Mouse (Mus musculus) MEL (cell line): ENCODE measurements around the gene Smg5. TPM values are rescaled to one million over a fixed set of nuclear protein-coding genes. Genes with fewer than 3 reads are reported as not detected.
"Not testable (repeated sequence)": the region's sequence is repeated elsewhere in the genome, so short reads cannot be mapped to it uniquely, and the experiment has no call there.

ENCODE experiments used
- DNase-seq: peaks from one replicate; pipeline ENCODE4 v3.0.0; 2011; ENCODE audit warnings: low read depth, low spot score
- H3K27ac ChIP-seq: 2 replicates; pipeline ENCODE4 v1.5.1; 2012; ENCODE audit warnings: low read depth, mild to moderate bottlenecking, control low read depth, low read length, moderate library complexity; ENCODE audit not compliant: control insufficient read depth
- H3K27me3 ChIP-seq, 2 experiments: fragments of 150-350 bp in 1 of 2; sonication (generic) in 1 of 2; 2 replicates each; pipeline ENCODE4 v1.6.1; 2012; ENCODE audit warnings: low read length in 2 of 2, mild to moderate bottlenecking in 2 of 2, improper control_type of control experiment in 1 of 2, moderate library complexity in 1 of 2; ENCODE audit not compliant: insufficient read depth in 2 of 2, control insufficient read depth in 1 of 2
- H3K36me3 ChIP-seq, 2 experiments: 2 replicates each; pipeline ENCODE4 v1.6.1; 2012 to 2014; ENCODE audit warnings: low read length in 2 of 2, improper control_type of control experiment in 1 of 2, inconsistent platforms in 1 of 2, mild to moderate bottlenecking in 1 of 2; ENCODE audit not compliant: insufficient read depth in 2 of 2, control insufficient read depth in 1 of 2
- H3K4me1 ChIP-seq, 2 experiments: fragments of 150-350 bp in 1 of 2; sonication (generic) in 1 of 2; 2 replicates each; pipeline ENCODE4 v1.6.1; 2012; ENCODE audit warnings: low read length in 2 of 2, improper control_type of control experiment in 1 of 2, mild to moderate bottlenecking in 1 of 2; ENCODE audit not compliant: insufficient read depth in 2 of 2, control insufficient read depth in 1 of 2
- H3K4me3 ChIP-seq, 2 experiments: fragments of 150-350 bp in 1 of 2; sonication (generic) in 1 of 2; 2 replicates each; pipeline ENCODE4 v1.5.1; 2012; ENCODE audit warnings: low read depth in 2 of 2, low read length in 2 of 2, mild to moderate bottlenecking in 2 of 2, moderate library complexity in 2 of 2, control low read depth in 1 of 2, improper control_type of control experiment in 1 of 2; ENCODE audit not compliant: control insufficient read depth in 1 of 2, insufficient read depth in 1 of 2
- H3K79me2 ChIP-seq: 2 replicates; pipeline ENCODE4 v1.6.1; 2012; ENCODE audit warnings: mild to moderate bottlenecking, low read length, moderate library complexity; ENCODE audit not compliant: control insufficient read depth, poor library complexity, insufficient read depth
- H3K9ac ChIP-seq: 2 replicates; pipeline ENCODE4 v1.6.1; 2012; ENCODE audit warnings: low read depth, mild to moderate bottlenecking, control low read depth, low read length, moderate library complexity; ENCODE audit not compliant: control insufficient read depth, poor library complexity, severe bottlenecking
- H3K9me3 ChIP-seq: fragments of 150-350 bp; sonication (generic); replicated peaks from 2 replicates; pipeline ENCODE4 v1.6.1; 2012; ENCODE audit warnings: mild to moderate bottlenecking, low read length, improper control_type of control experiment, moderate library complexity; ENCODE audit not compliant: insufficient read depth
- BHLHE40 ChIP-seq: IDR thresholded peaks from 2 replicates; pipeline ENCODE4 v1.6.1; 2012; ENCODE audit warnings: low read depth, mild to moderate bottlenecking, inconsistent platforms, low read length, improper control_type of control experiment, borderline replicate concordance
- CHD1 ChIP-seq: IDR thresholded peaks from 2 replicates; pipeline ENCODE4 v1.6.1; 2012; ENCODE audit warnings: low read depth, mild to moderate bottlenecking, inconsistent platforms, low read length, improper control_type of control experiment
- CHD2 ChIP-seq: IDR thresholded peaks from 2 replicates; pipeline ENCODE4 v1.6.1; 2011; ENCODE audit warnings: low read length, improper control_type of control experiment
- CTCF ChIP-seq, 3 experiments: IDR thresholded peaks in 2 of 3; conservative IDR thresholded peaks in 1 of 3; 2 replicates each; pipeline ENCODE4 v1.5.1; 2011 to 2012; ENCODE audit warnings: low read length in 3 of 3, low read depth in 2 of 3, mild to moderate bottlenecking in 2 of 3, improper control_type of control experiment in 1 of 3, inconsistent platforms in 1 of 3, mixed read lengths in 1 of 3, moderate library complexity in 1 of 3; ENCODE audit not compliant: control insufficient read depth in 1 of 3, insufficient read depth in 1 of 3, poor library complexity in 1 of 3, severe bottlenecking in 1 of 3
- ELF1 ChIP-seq: IDR thresholded peaks from 2 replicates; pipeline ENCODE4 v1.6.1; 2014; ENCODE audit warnings: low read depth, mild to moderate bottlenecking, inconsistent platforms, low read length, improper control_type of control experiment, moderate library complexity
- GABPA ChIP-seq: IDR thresholded peaks from 2 replicates; pipeline ENCODE4 v1.6.1; 2012; ENCODE audit warnings: low read depth, mild to moderate bottlenecking, inconsistent platforms, low read length, improper control_type of control experiment, moderate library complexity
- GATA1 ChIP-seq: IDR thresholded peaks from 2 replicates; pipeline ENCODE4 v1.6.1; 2011; ENCODE audit warnings: low read depth, low read length, improper control_type of control experiment
- HCFC1 ChIP-seq: IDR thresholded peaks from 2 replicates; pipeline ENCODE4 v1.6.1; 2012; ENCODE audit warnings: low read depth, mild to moderate bottlenecking, inconsistent platforms, low read length, improper control_type of control experiment, moderate library complexity
- JUND ChIP-seq: IDR thresholded peaks from 2 replicates; pipeline ENCODE4 v1.6.1; 2011; ENCODE audit warnings: low read depth, mild to moderate bottlenecking, improper control_type of control experiment, low read length
- MAFK ChIP-seq: IDR thresholded peaks from 2 replicates; pipeline ENCODE4 v1.6.1; 2011; ENCODE audit warnings: low read depth, mild to moderate bottlenecking, low read length, improper control_type of control experiment, borderline replicate concordance
- MAX ChIP-seq: IDR thresholded peaks from 2 replicates; pipeline ENCODE4 v1.6.1; 2011; ENCODE audit warnings: low read length, improper control_type of control experiment
- MAZ ChIP-seq: IDR thresholded peaks from 2 replicates; pipeline ENCODE4 v1.6.1; 2012; ENCODE audit warnings: low read depth, mild to moderate bottlenecking, inconsistent platforms, low read length, improper control_type of control experiment
- MEF2A ChIP-seq: IDR thresholded peaks from 2 replicates; pipeline ENCODE4 v1.6.1; 2014; ENCODE audit warnings: low read depth, mild to moderate bottlenecking, inconsistent platforms, low read length, improper control_type of control experiment; ENCODE audit not compliant: poor library complexity, insufficient replicate concordance, severe bottlenecking; ENCODE audit errors: extremely low read depth
- MXI1 ChIP-seq: IDR thresholded peaks from 2 replicates; pipeline ENCODE4 v1.6.1; 2011; ENCODE audit warnings: mild to moderate bottlenecking, low read depth, low read length, improper control_type of control experiment
- MYB ChIP-seq: IDR thresholded peaks from 2 replicates; pipeline ENCODE4 v1.6.1; 2011; ENCODE audit warnings: mild to moderate bottlenecking, low read depth, low read length, improper control_type of control experiment
- POLR2AphosphoS2 ChIP-seq: IDR thresholded peaks from 2 replicates; pipeline ENCODE4 v1.6.1; 2011; ENCODE audit warnings: low read length, improper control_type of control experiment
- POLR2AphosphoS5 ChIP-seq: IDR thresholded peaks from 2 replicates; pipeline ENCODE4 v1.6.1; 2012; ENCODE audit warnings: low read depth, borderline replicate concordance, mild to moderate bottlenecking, inconsistent platforms, low read length, moderate library complexity, mixed read lengths
- RAD21 ChIP-seq: IDR thresholded peaks from 2 replicates; pipeline ENCODE4 v1.6.1; 2011; ENCODE audit warnings: mild to moderate bottlenecking, low read depth, low read length, improper control_type of control experiment
- RCOR1 ChIP-seq: IDR thresholded peaks from 2 replicates; pipeline ENCODE4 v1.6.1; 2012; ENCODE audit warnings: low read depth, mild to moderate bottlenecking, inconsistent platforms, low read length, improper control_type of control experiment
- SIN3A ChIP-seq: IDR thresholded peaks from 2 replicates; pipeline ENCODE4 v1.6.1; 2012; ENCODE audit warnings: low read length, improper control_type of control experiment, inconsistent platforms
- SMC3 ChIP-seq: IDR thresholded peaks from 2 replicates; pipeline ENCODE4 v1.6.1; 2011; ENCODE audit warnings: low read depth, low read length, improper control_type of control experiment
- TBP ChIP-seq: IDR thresholded peaks from 2 replicates; pipeline ENCODE4 v1.8.0; 2011; ENCODE audit warnings: low read depth, low read length, improper control_type of control experiment
- TCF12 ChIP-seq: IDR thresholded peaks from 2 replicates; pipeline ENCODE4 v1.6.1; 2014; ENCODE audit warnings: low read depth, mild to moderate bottlenecking, inconsistent platforms, low read length, improper control_type of control experiment, moderate library complexity
- UBTF ChIP-seq: IDR thresholded peaks from 2 replicates; pipeline ENCODE4 v1.6.1; 2012; ENCODE audit warnings: low read depth, mild to moderate bottlenecking, inconsistent platforms, low read length, improper control_type of control experiment, moderate library complexity, borderline replicate concordance; ENCODE audit not compliant: insufficient read depth
- USF1 ChIP-seq: IDR thresholded peaks from 2 replicates; pipeline ENCODE4 v1.6.1; 2014; ENCODE audit warnings: low read depth, mild to moderate bottlenecking, inconsistent platforms, low read length, improper control_type of control experiment, moderate library complexity
- ZC3H11A ChIP-seq: IDR thresholded peaks from 2 replicates; pipeline ENCODE4 v1.6.1; 2012; ENCODE audit warnings: low read depth, mild to moderate bottlenecking, inconsistent platforms, low read length, improper control_type of control experiment
- ZKSCAN1 ChIP-seq: IDR thresholded peaks from 2 replicates; pipeline ENCODE4 v1.6.1; 2012; ENCODE audit warnings: low read depth, mild to moderate bottlenecking, inconsistent platforms, low read length, improper control_type of control experiment, moderate library complexity
- ZNF384 ChIP-seq: IDR thresholded peaks from 2 replicates; pipeline ENCODE4 v1.6.1; 2012; ENCODE audit warnings: low read depth, mild to moderate bottlenecking, inconsistent platforms, low read length, improper control_type of control experiment
- polyA plus RNA-seq, 2 experiments: library from polyadenylated mRNA; stranded (reverse) in 1 of 2; unstranded in 1 of 2; fragments of >175 nt in 1 of 2; fragments of >200 nt in 1 of 2; gene quantifications; 2 replicates each; pipeline versions ENCODE4 v1.2.1 to v1.2.4; 2012; ENCODE audit warnings: low replicate concordance in 2 of 2, low read depth in 1 of 2; ENCODE audit not compliant: insufficient read length in 2 of 2, insufficient read depth in 1 of 2, missing spikeins in 1 of 2
- total RNA-seq: library from RNA; depleted of rRNA; stranded (reverse); fragments of 300-350 nt; gene quantifications from 2 replicates; pipeline ENCODE4 v1.2.3, GENCODE M21; 2012

The Smg5 gene
- total and polyA plus RNA-seq, 3 experiments, result 97.9 to 148 (median 123) TPM

DNA sequence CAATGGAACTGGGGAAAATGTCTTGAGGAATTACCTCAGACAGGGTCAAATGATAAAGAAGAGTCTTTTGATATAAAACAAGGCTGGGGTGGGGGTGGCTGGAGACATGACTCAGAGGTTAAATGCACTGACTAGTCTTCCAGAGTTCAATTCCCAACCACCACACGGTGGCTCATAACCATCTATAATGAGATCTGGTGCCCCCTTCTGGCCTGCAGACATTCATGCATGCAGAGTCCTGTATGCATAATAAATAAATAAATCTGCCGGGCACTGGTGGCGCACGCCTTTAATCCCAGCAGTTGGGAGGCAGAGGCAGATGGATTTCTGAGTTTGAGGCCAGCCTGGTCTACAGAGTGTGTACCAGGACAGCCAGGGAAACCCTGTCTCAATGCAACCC, 44.1 kb upstream of the Smg5 start (continued):
- no peak for TF ChIP-seq HCFC1
- no peak for TF ChIP-seq RCOR1
- TF ChIP-seq ZKSCAN1, result no peak
- TF ChIP-seq USF1, result no peak
- no peak for TF ChIP-seq ZNF384
- no peak for TF ChIP-seq POLR2AphosphoS2
- TF ChIP-seq CTCF (IDR thresholded peaks at IDR 0.05 in 2 of 3, conservative IDR thresholded peaks at IDR 0.05 in 1 of 3; ENCODE audit: control insufficient read depth in 1 of 3, insufficient read depth in 1 of 3, low read depth in 2 of 3, low read length in 3 of 3, poor library complexity in 1 of 3, severe bottlenecking in 1 of 3), result peak; percentile 60 to 86 (median 63)
- TF ChIP-seq BHLHE40, result no peak
- TF ChIP-seq CHD1, result no peak
- no peak for TF ChIP-seq GATA1
- no peak for TF ChIP-seq GABPA
- no peak for TF ChIP-seq UBTF
- no peak for TF ChIP-seq MAZ
- TF ChIP-seq ELF1, result no peak
- peak; percentile 55 for TF ChIP-seq SMC3
- no peak for TF ChIP-seq ZC3H11A
- TF ChIP-seq CHD2, result no peak

DNA sequence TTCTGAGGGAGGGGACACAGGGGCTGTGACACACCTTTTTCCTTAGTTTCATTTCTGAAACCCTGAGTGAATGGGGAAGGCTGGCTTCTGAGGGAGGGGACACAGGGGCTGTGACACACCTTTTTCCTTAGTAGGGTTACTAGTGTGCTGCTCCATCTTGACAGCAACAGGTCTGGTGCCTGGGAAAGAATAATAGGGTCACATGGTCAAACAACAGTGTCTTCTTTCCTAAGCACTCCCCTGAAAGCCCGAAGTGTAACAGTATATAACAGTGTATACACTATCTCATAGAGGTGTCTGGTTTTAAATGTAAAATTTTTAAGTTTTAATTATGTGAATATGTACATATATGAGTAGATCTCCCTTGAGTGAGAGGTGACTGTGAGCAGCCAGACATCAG, 40.8 kb upstream of the Smg5 start:
- DNase-seq, H3K27me3 ChIP-seq, H3K9me3 ChIP-seq: not testable (repeated sequence)
- Histone ChIP-seq H3K36me3 (peaks cover 8 to 27% of the 10 kb centered on the region in 2 experiments), H3K4me1 (peaks cover 7 to 11% of the 10 kb centered on the region in 2 experiments), H3K9ac (peak overlapping the region; percentile 84), H3K4me3 (peak overlapping the region; percentile 70 to 75), H3K27ac (peak overlapping the region; percentile 95), H3K79me2 (peaks cover 36% of the 10 kb centered on the region)
- peak; percentile 78 for TF ChIP-seq USF1

DNA sequence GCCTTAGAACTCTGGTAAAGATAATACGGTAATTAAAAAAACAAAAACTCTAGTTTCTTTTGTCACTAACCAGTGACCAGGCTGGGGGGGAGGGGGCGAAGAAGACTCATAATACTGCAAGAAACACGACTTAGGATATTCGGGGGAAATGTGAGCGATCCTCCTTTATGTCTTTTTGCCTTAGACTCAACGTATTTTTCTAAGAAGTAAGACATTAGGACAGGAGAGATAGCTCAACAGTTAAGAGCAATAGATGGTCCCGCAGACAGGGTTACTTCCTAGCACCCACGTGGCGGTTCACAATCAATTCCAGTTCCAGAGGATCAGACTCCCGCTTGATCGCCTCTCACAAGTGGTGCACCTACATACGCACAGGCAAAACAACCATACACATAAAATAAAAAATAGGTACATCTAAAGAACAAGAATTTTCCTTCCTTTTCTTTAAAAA, 39.9 kb upstream of the Smg5 start:
- H3K27me3 ChIP-seq, result no peaks in the 10 kb centered on the region
- peaks cover 42% of the 10 kb centered on the region for H3K79me2 ChIP-seq
- peaks cover 7 to 11% of the 10 kb centered on the region in 2 experiments for H3K4me1 ChIP-seq
- H3K36me3 ChIP-seq, result peaks cover 17 to 34% of the 10 kb centered on the region in 2 experiments
- H3K9me3 ChIP-seq, result no peaks in the 10 kb centered on the region
- peak overlapping the region; percentile 95 for H3K27ac ChIP-seq
- peak overlapping the region; percentile 84 for H3K9ac ChIP-seq
- peak overlapping the region; percentile 70 to 75 for H3K4me3 ChIP-seq
- peak; percentile 89 for DNase-seq
- TF ChIP-seq ZC3H11A, result no peak
- TF ChIP-seq MXI1, result peak; percentile 100
- TF ChIP-seq MAX, result peak; percentile 99
- 0 out of 2 replicates have a peak, but pooled peaks have one; percentile 45 for TF ChIP-seq POLR2AphosphoS5
- peak; percentile 74; the same call in 1 of the 2 replicates for TF ChIP-seq TBP
- TF ChIP-seq MAZ, result no peak; the same call in 1 of the 2 replicates
- TF ChIP-seq GABPA, result no peak
- TF ChIP-seq MYB, result no peak
- TF ChIP-seq TCF12, result no peak
- no peak for TF ChIP-seq RAD21
- TF ChIP-seq BHLHE40, result peak; percentile 61
- TF ChIP-seq USF1, result peak; percentile 83
- peak; percentile 99 for TF ChIP-seq SIN3A
- TF ChIP-seq MAFK, result 0 out of 2 replicates have a peak, but pooled peaks have one; percentile 34
- TF ChIP-seq CHD1, result peak; percentile 91
- TF ChIP-seq ZNF384, result peak; percentile 58; the same call in 1 of the 2 replicates
- 0 out of 2 replicates have a peak, but pooled peaks have one; percentile 21 for TF ChIP-seq JUND
- TF ChIP-seq MEF2A, result 0 out of 2 replicates have a peak, but pooled peaks have one; percentile 23
